Mouse (Mus musculus) midbrain, embryonic 12.5 days (tissue): ENCODE measurements around the gene Fam184a. TPM values are rescaled to one million over a fixed set of nuclear protein-coding genes. Genes with fewer than 3 reads are reported as not detected.

Experiments used
- ATAC-seq: fragments of 200-750 bp; cut with Nextera tagmentation; 2 replicates; pipeline ENCODE4 v1.8.0; 2017; ENCODE audit warnings: low read depth, moderate TSS enrichment, moderate library complexity; ENCODE audit not compliant: low FRiP score
- H3K27ac ChIP-seq: fragments of 300-500 bp; sonication (generic); replicated peaks from 2 replicates; pipeline ENCODE4 v1.5.1; 2016; ENCODE audit warnings: mild to moderate bottlenecking
- H3K27me3 ChIP-seq: fragments of 300-500 bp; sonication (generic); 2 replicates; pipeline ENCODE4 v1.6.1; 2016; ENCODE audit warnings: mild to moderate bottlenecking
- H3K36me3 ChIP-seq: fragments of 300-500 bp; sonication (generic); 2 replicates; pipeline ENCODE4 v1.6.1; 2016
- H3K4me1 ChIP-seq: fragments of 300-500 bp; sonication (generic); 2 replicates; pipeline ENCODE4 v1.6.1; 2016
- H3K4me2 ChIP-seq: fragments of 300-500 bp; sonication (generic); replicated peaks from 2 replicates; pipeline ENCODE4 v1.6.1; 2016; ENCODE audit warnings: mild to moderate bottlenecking, moderate library complexity
- H3K4me3 ChIP-seq: fragments of 300-500 bp; sonication (generic); 2 replicates; pipeline ENCODE4 v1.5.1; 2016; ENCODE audit warnings: mild to moderate bottlenecking
- H3K9ac ChIP-seq: fragments of 300-500 bp; sonication (generic); replicated peaks from 2 replicates; pipeline ENCODE4 v1.6.1; 2016; ENCODE audit warnings: mild to moderate bottlenecking, moderate library complexity
- H3K9me3 ChIP-seq: fragments of 300-500 bp; sonication (generic); 2 replicates; pipeline ENCODE4 v1.6.1; 2016; ENCODE audit warnings: mild to moderate bottlenecking
- WGBS: fragments of 180-500 bp; shearing (Covaris S2); methylation state at CpG from one replicate; pipeline ENCODE4 v1.1.7; 2016; 5-methylcytosine and 5-hydroxymethylcytosine counted together
- polyA plus RNA-seq: library from polyadenylated mRNA; unstranded; fragments of >200 nt; fragmentation: Nextera tagmentation; extraction: Ambion mirVana; gene quantifications from 2 replicates; pipeline ENCODE4 v1.2.1, GENCODE M21; 2016

Fam184a gene
- 8.3 and 9.0 TPM in 2 replicates for polyA plus RNA-seq

GRCm38 (mm10) chr10:53750955-53751652, at the start of gene Fam184a:
Fam184a (minus strand) TSS chr10:53751123.
- 1% methylated on average over 51 of the region's 71 CpGs for WGBS
- ATAC-seq, result peak; percentile 93
- Histone ChIP-seq H3K27ac (peak within 1 kb of the TSS; percentile 58), H3K4me3 (peak within 1 kb of the TSS; percentile 87), H3K27me3 (0 out of 2 replicates have a peak, but pooled peaks cover 5% of the 10 kb centered on the region), H3K4me1 (peaks cover 9% of the 10 kb centered on the region), H3K9ac (peak within 1 kb of the TSS; percentile 76), H3K4me2 (peak within 1 kb of the TSS; percentile 81), H3K9me3 (no peaks in the 10 kb centered on the region), H3K36me3 (no peaks in the 10 kb centered on the region)

- H3K27me3 ChIP-seq, result no peaks in the 10 kb centered on the region
- 93% methylated on average over 1 of the region's 1 CpGs for WGBS
- H3K27ac ChIP-seq, result no peak overlapping the region
- no peak overlapping the region for H3K9ac ChIP-seq
- H3K4me1 ChIP-seq, result no peaks in the 10 kb centered on the region
- no peaks in the 10 kb centered on the region for H3K36me3 ChIP-seq
- no peak for ATAC-seq
- H3K4me3 ChIP-seq, result no peak overlapping the region
- H3K9me3 ChIP-seq, result no peaks in the 10 kb centered on the region
- H3K4me2 ChIP-seq, result no peak overlapping the region
These were observed 45.3 kb upstream of the Fam184a start for GRCm38 (mm10) chr10:53796258-53796581.

GRCm38 (mm10) chr10:53795567-53796257, 44.8 kb upstream of the Fam184a start:
- no peaks in the 10 kb centered on the region for H3K36me3 ChIP-seq
- H3K27me3 ChIP-seq, result no peaks in the 10 kb centered on the region
- H3K27ac ChIP-seq, result no peak overlapping the region
- no peak overlapping the region for H3K4me3 ChIP-seq
- no peak overlapping the region for H3K9ac ChIP-seq
- no peaks in the 10 kb centered on the region for H3K9me3 ChIP-seq
- WGBS, result 8% methylated on average over 2 of the region's 2 CpGs
- peak; percentile 49; the same call in 1 of the 2 replicates for ATAC-seq
- H3K4me1 ChIP-seq, result no peaks in the 10 kb centered on the region
- no peak overlapping the region for H3K4me2 ChIP-seq

GRCm38 (mm10) chr10:53791281-53791680, 40.4 kb upstream of the Fam184a start:
- H3K27ac ChIP-seq, result no peak overlapping the region
- WGBS, result 84% methylated on average over 2 of the region's 2 CpGs

GRCm38 (mm10) chr10:53776591-53776990, 25.7 kb upstream of the Fam184a start:
- no peaks in the 10 kb centered on the region for H3K4me1 ChIP-seq
- no peak for ATAC-seq
- no peak overlapping the region for H3K9ac ChIP-seq
- WGBS, result 88% methylated on average over 2 of the region's 2 CpGs
- H3K36me3 ChIP-seq, result no peaks in the 10 kb centered on the region
- H3K9me3 ChIP-seq, result no peaks in the 10 kb centered on the region
- H3K4me2 ChIP-seq, result no peak overlapping the region
- no peaks in the 10 kb centered on the region for H3K27me3 ChIP-seq
- no peak overlapping the region for H3K4me3 ChIP-seq
- H3K27ac ChIP-seq, result no peak overlapping the region

More at GRCm38 (mm10) chr10:53791281-53791680, 40.4 kb upstream of the Fam184a start:
- no peak for ATAC-seq
- no peak overlapping the region for H3K4me2 ChIP-seq
- 0 out of 2 replicates have a peak, but pooled peaks cover 4% of the 10 kb centered on the region for H3K9me3 ChIP-seq
- no peak overlapping the region for H3K4me3 ChIP-seq
- no peaks in the 10 kb centered on the region for H3K36me3 ChIP-seq
- H3K27me3 ChIP-seq, result no peaks in the 10 kb centered on the region
- H3K9ac ChIP-seq, result no peak overlapping the region
- H3K4me1 ChIP-seq, result no peaks in the 10 kb centered on the region

- no peaks in the 10 kb centered on the region for H3K4me1 ChIP-seq
- WGBS, result 91% methylated on average over 4 of the region's 4 CpGs
- H3K9ac ChIP-seq, result no peak overlapping the region
- ATAC-seq, result no peak
- H3K9me3 ChIP-seq, result no peaks in the 10 kb centered on the region
- no peak overlapping the region for H3K27ac ChIP-seq
- no peaks in the 10 kb centered on the region for H3K36me3 ChIP-seq
- H3K4me2 ChIP-seq, result no peak overlapping the region
- H3K27me3 ChIP-seq, result no peaks in the 10 kb centered on the region
- no peak overlapping the region for H3K4me3 ChIP-seq
These were observed 21.8 kb upstream of the Fam184a start for GRCm38 (mm10) chr10:53772708-53773107.

GRCm38 (mm10) chr10:53771480-53771879, 20.6 kb upstream of the Fam184a start:
- no peaks in the 10 kb centered on the region for H3K27me3 ChIP-seq
- no peak overlapping the region for H3K4me3 ChIP-seq
- no peak overlapping the region for H3K9ac ChIP-seq
- WGBS, result 73% methylated on average over 2 of the region's 2 CpGs
- no peaks in the 10 kb centered on the region for H3K9me3 ChIP-seq
- no peaks in the 10 kb centered on the region for H3K36me3 ChIP-seq
- H3K4me1 ChIP-seq, result no peaks in the 10 kb centered on the region
- no peak overlapping the region for H3K4me2 ChIP-seq
- no peak overlapping the region for H3K27ac ChIP-seq
- ATAC-seq, result no peak

GRCm38 (mm10) chr10:53768745-53769144, 17.8 kb upstream of the Fam184a start:
- H3K4me1 ChIP-seq, result no peaks in the 10 kb centered on the region
- H3K27ac ChIP-seq, result no peak overlapping the region
- H3K4me2 ChIP-seq, result no peak overlapping the region
- no peak overlapping the region for H3K4me3 ChIP-seq
- H3K9ac ChIP-seq, result no peak overlapping the region
- no peak for ATAC-seq
- no peaks in the 10 kb centered on the region for H3K27me3 ChIP-seq
- 77% methylated on average over 3 of the region's 3 CpGs for WGBS
- no peaks in the 10 kb centered on the region for H3K9me3 ChIP-seq
- no peaks in the 10 kb centered on the region for H3K36me3 ChIP-seq

GRCm38 (mm10) chr10:53765471-53765870, 14.5 kb upstream of the Fam184a start:
- Histone ChIP-seq H3K4me3 (no peak overlapping the region), H3K4me2 (no peak overlapping the region), H3K27ac (no peak overlapping the region), H3K9ac (no peak overlapping the region), H3K27me3 (no peaks in the 10 kb centered on the region), H3K9me3 (no peaks in the 10 kb centered on the region), H3K4me1 (no peaks in the 10 kb centered on the region), H3K36me3 (no peaks in the 10 kb centered on the region)
- 86% methylated on average over 4 of the region's 4 CpGs for WGBS
- no peak for ATAC-seq

- no peak for ATAC-seq
These were observed 1.8 kb upstream of the Fam184a start for GRCm38 (mm10) chr10:53752723-53753122.

GRCm38 (mm10) chr10:53750275-53750954, 508 bp downstream of the Fam184a start:
- Histone ChIP-seq H3K9me3 (no peaks in the 10 kb centered on the region), H3K27me3 (0 out of 2 replicates have a peak, but pooled peaks cover 5% of the 10 kb centered on the region), H3K36me3 (no peaks in the 10 kb centered on the region), H3K27ac (peak overlapping the region; percentile 52), H3K4me1 (peaks cover 9% of the 10 kb centered on the region), H3K4me2 (peak overlapping the region; percentile 81), H3K4me3 (peak overlapping the region; percentile 87), H3K9ac (peak overlapping the region; percentile 76)
- ATAC-seq, result peak; percentile 41
- WGBS, result 9% methylated on average over 39 of the region's 39 CpGs

More at GRCm38 (mm10) chr10:53752723-53753122, 1.8 kb upstream of the Fam184a start:
- Histone ChIP-seq H3K36me3 (no peaks in the 10 kb centered on the region), H3K9me3 (no peaks in the 10 kb centered on the region), H3K4me2 (no peak overlapping the region), H3K27ac (no peak overlapping the region), H3K4me1 (peaks cover 9% of the 10 kb centered on the region), H3K27me3 (0 out of 2 replicates have a peak, but pooled peaks cover 5% of the 10 kb centered on the region), H3K9ac (no peak overlapping the region), H3K4me3 (no peak overlapping the region)
- 86% methylated on average over 1 of the region's 1 CpGs for WGBS

GRCm38 (mm10) chr10:53746039-53746438, 4.9 kb downstream of the Fam184a start:
- no peak overlapping the region for H3K27ac ChIP-seq
- ATAC-seq, result no peak
- WGBS, result 92% methylated on average over 6 of the region's 6 CpGs
- H3K9ac ChIP-seq, result no peak overlapping the region
- 0 out of 2 replicates have a peak, but pooled peaks cover 5% of the 10 kb centered on the region for H3K27me3 ChIP-seq
- peaks cover 9% of the 10 kb centered on the region for H3K4me1 ChIP-seq
- H3K4me3 ChIP-seq, result no peak overlapping the region
- H3K4me2 ChIP-seq, result no peak overlapping the region
- no peaks in the 10 kb centered on the region for H3K9me3 ChIP-seq
- no peaks in the 10 kb centered on the region for H3K36me3 ChIP-seq
